Mouse (Mus musculus): ENCODE measurements around the gene Sh3bgrl3.

The Sh3bgrl3 gene

DNA sequence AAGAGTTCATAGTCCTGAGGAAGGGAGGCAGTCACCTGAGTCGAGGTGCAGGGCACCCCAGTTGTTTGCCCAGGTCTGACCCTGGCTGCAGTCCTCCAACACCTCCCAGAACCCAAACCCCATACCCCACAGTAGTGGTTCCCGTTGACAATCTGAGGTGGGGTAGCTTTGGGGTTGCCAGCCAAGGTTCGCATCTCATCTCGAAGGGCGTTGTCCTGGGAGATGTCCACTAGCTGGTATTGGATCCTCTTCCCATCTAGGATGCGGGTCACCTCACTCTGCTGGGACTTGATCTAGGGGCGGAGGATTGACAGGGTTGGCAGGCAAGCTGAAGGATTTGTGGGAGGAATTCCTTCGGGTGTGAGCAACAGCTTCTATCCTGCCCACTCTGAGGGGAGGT is 796 bp downstream of the Sh3bgrl3 start:
- peak in 1 of 2 experiments; percentile 16 for DNase-seq

GRCm38 (mm10) chr4:134127121-134127455 is 1.5 kb downstream of the Sh3bgrl3 start:
- DNase-seq, result no peak

DNA sequence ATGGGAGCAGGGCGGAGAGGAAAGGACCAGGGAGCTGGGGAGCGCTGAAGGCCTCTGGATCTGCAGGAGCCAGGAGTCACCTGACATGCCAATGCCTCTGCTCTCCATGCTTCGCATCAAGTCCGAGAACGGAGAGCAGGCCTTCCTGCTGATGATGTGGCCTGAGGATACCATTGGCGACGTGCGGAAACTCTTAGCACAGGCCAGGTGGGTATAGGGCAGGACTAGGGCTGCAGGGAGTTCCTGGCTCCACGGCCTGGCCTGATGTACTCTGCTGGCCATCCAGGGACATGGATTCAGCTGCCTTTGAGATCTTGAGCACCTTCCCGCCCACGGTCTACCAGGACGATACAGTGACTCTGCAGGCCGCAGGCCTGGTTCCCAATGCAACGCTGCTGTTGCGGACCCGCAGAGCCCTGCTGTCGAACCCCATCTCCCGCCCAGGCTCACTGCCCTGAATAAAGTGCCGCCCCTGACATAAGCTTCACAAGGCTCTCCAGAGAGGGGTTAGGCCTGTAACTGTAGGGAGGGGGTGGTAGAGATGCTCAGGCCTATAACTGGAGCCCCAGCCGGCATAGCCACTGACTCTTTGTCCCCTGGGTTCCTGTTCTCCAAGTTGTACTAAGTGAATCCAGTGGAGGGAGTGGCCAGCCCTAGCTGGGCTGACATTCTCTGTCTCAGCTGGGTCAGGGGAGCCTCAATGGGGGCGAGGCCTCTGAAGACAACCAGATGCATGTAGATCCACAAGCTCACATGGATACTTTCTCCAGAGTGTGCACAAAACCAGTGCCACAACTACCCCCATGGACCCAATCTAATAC is 2.1 kb downstream of the Sh3bgrl3 start:
- no peak for DNase-seq

- peak in 1 of 2 experiments; percentile 35 for DNase-seq
Measured at GRCm38 (mm10) chr4:134125383-134126060, 3.1 kb downstream of the Sh3bgrl3 start.

DNA sequence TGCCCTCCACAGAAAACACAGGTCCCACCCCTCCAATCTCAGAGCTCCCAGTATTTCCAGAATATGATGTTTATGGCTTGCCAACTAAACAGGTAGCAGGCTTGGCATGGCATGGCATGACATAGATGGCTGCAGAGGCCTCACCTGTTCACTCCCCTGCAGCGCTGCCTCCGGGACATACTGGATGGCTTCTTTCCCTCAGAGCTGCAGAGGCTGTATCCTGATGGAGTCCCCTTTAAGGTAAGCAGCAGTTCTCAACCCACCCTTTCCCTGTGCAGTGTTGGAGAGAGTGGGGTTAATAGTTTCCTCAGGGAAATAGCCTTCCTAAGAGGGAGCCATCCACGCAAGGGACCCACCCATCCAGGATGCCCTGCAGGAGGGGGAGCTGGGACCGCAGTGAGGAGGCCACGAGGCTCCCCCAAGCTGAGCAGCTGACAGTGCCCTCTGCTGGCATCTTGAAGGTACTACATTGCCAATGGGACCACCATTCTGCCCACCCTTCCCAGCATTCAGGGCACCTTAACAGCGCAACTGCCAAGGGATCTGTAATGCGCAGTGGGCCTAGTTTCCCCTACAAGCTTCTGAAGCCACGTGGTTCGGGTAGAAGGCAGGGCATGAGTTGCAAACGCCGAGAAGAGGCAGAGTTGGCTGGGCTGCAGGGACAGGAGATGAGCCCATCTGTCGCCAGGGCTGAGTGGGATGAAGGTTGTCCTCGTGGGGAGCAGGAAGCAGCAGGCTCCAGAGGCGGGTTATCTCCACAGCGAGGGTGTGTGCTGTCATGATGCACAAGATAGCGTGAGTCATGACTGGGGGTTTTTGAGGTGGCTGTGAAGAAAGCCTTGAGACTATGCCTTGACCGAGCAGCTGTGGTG is 4.7 kb downstream of the Sh3bgrl3 start:
- DNase-seq, result peak; percentile 75 to 78

DNA sequence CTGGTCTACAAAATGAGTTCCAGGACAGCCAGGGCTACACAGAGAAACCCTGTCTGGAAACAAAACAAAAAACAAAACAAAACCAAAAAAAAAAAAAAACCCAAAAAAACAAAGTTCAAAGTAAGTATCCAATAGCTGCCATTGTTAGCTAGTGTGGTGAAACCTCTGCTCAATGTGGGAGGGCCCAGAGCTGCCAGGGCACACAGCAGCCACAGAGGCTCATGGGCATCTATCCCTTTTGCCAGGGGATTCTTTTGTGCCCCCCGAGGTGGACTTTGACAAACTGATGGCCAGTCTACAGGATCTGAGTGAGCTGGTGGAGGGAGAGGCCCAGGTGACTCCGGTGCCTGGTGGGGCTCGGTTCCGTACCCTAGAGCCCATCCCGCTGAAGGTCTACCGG is 5.4 kb downstream of the Sh3bgrl3 start:
- no peak for DNase-seq

DNA sequence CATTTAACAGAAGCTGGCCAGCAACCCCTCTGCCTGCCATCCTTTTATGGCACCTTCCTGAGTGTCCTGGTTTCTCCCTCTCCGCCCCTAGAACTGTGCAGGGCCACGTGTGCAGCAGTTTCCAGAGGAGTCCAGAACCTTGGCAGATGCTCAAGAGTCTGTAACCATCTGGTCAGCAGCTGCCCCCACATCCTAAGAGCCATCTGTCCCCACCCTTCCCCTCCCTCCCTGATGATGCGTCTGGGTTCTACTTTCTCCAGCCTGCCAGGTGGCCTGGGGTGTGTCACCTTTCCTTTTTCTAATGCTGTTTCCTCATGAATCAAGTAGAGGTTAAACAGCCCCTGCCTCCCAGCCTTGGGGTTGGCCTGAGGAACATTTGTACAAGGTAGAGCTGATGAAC is 6.3 kb downstream of the Sh3bgrl3 start:
- peak; percentile 49 to 52 for DNase-seq

- DNase-seq, result no peak
Measured at GRCm38 (mm10) chr4:134121571-134121970, 7.0 kb downstream of the Sh3bgrl3 start.

GRCm38 (mm10) chr4:134120916-134121315 is 7.7 kb downstream of the Sh3bgrl3 start:
- no peak for DNase-seq

GRCm38 (mm10) chr4:134120192-134120805 is 8.3 kb downstream of the Sh3bgrl3 start:
- no peak for DNase-seq

DNA sequence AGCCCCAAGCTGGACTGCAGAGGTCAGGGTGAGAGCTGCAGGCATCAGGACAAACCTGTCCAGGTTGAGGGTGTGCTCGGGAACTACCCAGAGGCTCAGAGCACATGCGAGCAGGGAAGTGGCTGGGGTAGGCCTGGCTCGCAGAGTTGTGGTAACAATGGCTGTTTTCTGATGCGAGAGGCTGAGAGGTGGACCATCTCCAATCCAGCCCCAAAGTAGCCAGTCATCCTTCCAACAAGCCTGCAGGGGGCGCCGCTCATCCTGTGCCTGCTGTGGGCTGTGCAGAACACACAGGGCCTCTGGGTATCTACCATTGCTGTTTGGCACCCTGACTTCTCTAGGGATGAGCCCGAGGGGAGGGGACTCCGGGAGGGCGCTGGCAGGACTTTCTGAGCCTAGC is 8.9 kb downstream of the Sh3bgrl3 start:
- peak; percentile 42 to 53 for DNase-seq

DNA sequence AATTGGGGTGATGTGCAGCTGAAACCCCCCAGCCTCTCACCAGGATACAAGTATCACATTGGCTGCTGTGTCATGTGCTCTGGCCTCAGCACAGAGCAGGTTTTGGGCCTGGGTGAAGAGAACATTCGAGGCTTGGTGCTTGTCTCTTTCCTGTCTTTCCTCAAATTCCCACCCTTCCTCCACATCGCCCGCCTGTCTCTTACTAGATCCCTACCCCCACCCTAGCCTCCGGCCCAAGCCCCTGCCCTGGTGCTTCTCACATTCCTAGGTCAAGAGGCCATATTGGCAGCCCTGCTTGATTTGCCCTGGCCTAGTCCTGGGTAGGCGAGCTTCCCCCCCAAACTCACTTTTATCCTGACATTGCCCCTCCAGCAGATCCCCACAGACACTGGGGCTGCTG is 9.5 kb downstream of the Sh3bgrl3 start:
- DNase-seq, result no peak

GRCm38 (mm10) chr4:134118126-134118800 is 10.3 kb downstream of the Sh3bgrl3 start:
- no peak for DNase-seq

DNA sequence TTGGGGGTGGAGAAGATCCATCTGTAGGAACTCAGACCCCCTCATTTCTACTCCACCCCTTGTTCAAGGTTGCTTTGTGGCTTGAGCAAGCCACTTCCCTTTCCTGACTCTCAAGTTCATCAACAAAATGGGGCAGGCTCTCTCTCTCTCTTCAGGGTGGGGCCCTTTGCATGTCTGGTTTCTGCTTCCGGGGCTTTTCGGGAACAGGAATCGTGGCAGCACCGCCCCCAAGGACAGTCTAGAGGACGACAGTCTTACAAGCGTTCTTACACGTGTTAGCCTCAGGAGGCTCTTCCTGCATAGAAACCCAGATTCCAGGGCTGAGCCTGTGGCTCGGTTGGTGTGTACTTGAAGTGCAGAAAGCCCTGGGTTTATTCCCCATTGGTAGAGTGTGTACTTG is 11.6 kb downstream of the Sh3bgrl3 start:
- DNase-seq, result no peak

- no peak for DNase-seq
Measured at GRCm38 (mm10) chr4:134116501-134116900, 12.1 kb downstream of the Sh3bgrl3 start.

- DNase-seq, result no peak
Measured at GRCm38 (mm10) chr4:134115215-134116144, 13.1 kb downstream of the Sh3bgrl3 start.

DNA sequence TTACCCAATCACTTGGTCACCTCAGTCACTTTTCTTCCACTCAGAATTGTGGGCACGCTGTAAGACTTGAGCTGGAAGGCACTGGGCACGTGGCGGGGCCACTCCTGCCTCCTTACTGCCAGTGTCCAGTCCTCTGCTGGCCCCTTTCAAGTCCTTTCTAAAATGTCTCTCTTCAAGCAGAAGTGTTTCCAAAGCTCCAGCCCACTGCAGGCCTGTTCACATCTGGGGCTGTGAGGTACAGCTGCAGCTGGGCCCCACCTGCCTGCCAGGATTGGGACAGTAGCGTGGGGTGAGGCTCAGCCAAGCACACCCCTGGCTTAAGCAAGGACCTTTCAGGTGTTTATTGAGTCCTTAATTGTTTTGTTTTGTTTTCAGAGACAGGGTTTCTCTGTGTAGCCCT is 14.6 kb downstream of the Sh3bgrl3 start:
- DNase-seq, result no peak

GRCm38 (mm10) chr4:134113356-134113994 is 15.1 kb downstream of the Sh3bgrl3 start:
- DNase-seq, result no peak

- no peak for DNase-seq
Measured at GRCm38 (mm10) chr4:134112403-134112802, 16.2 kb downstream of the Sh3bgrl3 start.

DNA sequence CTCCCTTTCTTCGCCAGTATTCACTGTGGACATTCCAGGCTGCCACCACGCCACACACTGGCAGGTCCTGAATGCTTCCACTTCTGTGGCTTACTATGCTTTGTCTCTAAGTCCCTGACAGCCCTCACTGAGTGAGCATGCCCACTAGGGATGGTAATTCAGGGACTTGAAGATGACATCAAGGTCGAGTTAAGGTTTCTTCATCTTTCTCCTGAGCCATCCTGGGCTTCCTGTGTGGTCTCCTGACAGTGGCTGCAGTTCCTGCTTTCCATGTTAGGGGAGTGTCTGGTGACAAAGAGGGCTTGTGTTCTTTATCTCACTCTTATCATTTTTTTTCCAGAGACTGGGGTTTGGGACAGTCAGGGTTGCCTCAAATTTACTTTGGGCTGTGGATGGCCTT is 17.9 kb downstream of the Sh3bgrl3 start:
- no peak for DNase-seq

DNA sequence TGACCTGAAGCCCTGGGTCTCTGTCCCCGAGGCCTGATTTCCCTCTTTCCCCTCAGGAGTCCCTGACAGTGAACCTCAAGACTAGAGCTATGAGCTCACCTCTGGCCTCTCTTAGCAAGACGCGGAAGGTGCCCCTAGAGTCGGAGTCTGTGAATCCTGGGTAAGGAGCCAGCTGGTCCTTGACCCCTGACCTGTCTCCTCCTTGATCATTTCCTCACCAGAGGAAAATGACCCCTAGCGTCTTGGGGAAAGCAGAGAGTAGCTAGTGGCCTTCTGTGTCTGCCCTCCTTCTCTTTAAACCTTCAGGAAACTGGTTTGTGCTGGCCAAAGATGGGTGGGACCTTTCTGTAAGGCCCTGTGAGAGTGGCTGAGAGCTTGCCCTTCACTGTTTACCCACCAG is 20.4 kb downstream of the Sh3bgrl3 start:
- no peak for DNase-seq

All from cerebellum, postnatal 10 days (tissue).